Mouse (Mus musculus) olfactory bulb, adult 2 months (tissue): ENCODE results near the gene Hlcs.

Experiments used
- CTCF ChIP-seq: fragments of 200-500 bp; IDR thresholded peaks from 2 replicates; pipeline ENCODE4 v1.5.1; 2012; ENCODE audit warnings: low read depth, mild to moderate bottlenecking, low read length, moderate library complexity; ENCODE audit not compliant: insufficient read depth
- POLR2A ChIP-seq: fragments of 200-500 bp; IDR thresholded peaks from 2 replicates; pipeline ENCODE4 v1.6.1; 2012; ENCODE audit warnings: mild to moderate bottlenecking, low read depth, low read length, moderate library complexity; ENCODE audit not compliant: insufficient read depth

- TF ChIP-seq CTCF (no peak), POLR2A (no peak)
Observed at GRCm38 (mm10) chr16:94179341-94180121, 133.8 kb downstream of the Hlcs start.
